ENCODE assay signal across 17 mouse cellular contexts in genomic region chr3:132035176-132035575, GRCm38 (mm10). TPM values are rescaled to one million over a fixed set of nuclear protein-coding genes. Genes with fewer than 3 reads are reported as not detected.
DNase-seq lines count a peak whose midpoint lies in the region; ATAC-seq lines count a peak whose summit lies in the region.
"Had no signal": no experiment of that assay in that cellular context is flagged by ENCODE, and none has a peak within 500 bp of the region (broad histone marks: within the 10 kb centered on the region; RNA-seq: fewer than 3 reads in every experiment).

No protein-coding gene starts in this region.

- peak; percentile 83 for ATAC-seq in common myeloid progenitor, adult 5-6 weeks (replicated peaks; ENCODE audit: low read depth, poor library complexity, severe bottlenecking)
- ATAC-seq in megakaryocyte progenitor cell, adult 5-6 weeks (replicated peaks; ENCODE audit: poor library complexity): peak; percentile 92
- ATAC-seq: forebrain, embryonic 16.5 days; hindbrain, embryonic 16.5 days had no signal

- peak; percentile 7 for DNase-seq in lung, postnatal 36 days
- DNase-seq in lung, adult 18-20 months: no peak
- no peak for DNase-seq in right cerebral cortex, adult 18-20 months
- DNase-seq in right cerebral cortex, postnatal 25 days: no peak
- DNase-seq: adrenal gland, adult 8-10 months; adrenal gland, postnatal 36 days; cerebellum, adult 11 months; cerebellum, adult 8-10 months; cerebellum, postnatal 14 days; gastrocnemius, adult 2 months; gastrocnemius, postnatal 25 days; heart, adult 11 months; heart, postnatal 36 days had no signal

RNA-seq across cellular contexts. Expression of gene Dkk2, which starts 49.9 kb away (rescaled TPM):
- not detected in 2 replicates for total RNA-seq in common myeloid progenitor, adult 5-6 weeks (2017)
- total RNA-seq in megakaryocyte progenitor cell, adult 5-6 weeks (2015): not detected in 2 replicates
- not detected in 2 replicates for total RNA-seq in megakaryocyte progenitor cell, adult 5-6 weeks (2017)
